Mouse (Mus musculus) liver, embryonic 16.5 days (tissue): ENCODE data around the gene Thbs3. TPM values are rescaled to one million over a fixed set of nuclear protein-coding genes. Genes with fewer than 3 reads are reported as not detected.

Source experiments
- ATAC-seq: fragments of 200-750 bp; cut with Nextera tagmentation; 2 replicates; pipeline ENCODE4 v1.8.0; 2017; ENCODE audit warnings: low read depth, mild to moderate bottlenecking, moderate number of reproducible peaks, moderate library complexity
- H3K27ac ChIP-seq: fragments of 300-500 bp; sonication (generic); 2 replicates; pipeline ENCODE4 v1.5.1; 2014; ENCODE audit warnings: mild to moderate bottlenecking, low read length
- H3K27me3 ChIP-seq: fragments of 300-500 bp; sonication (generic); 2 replicates; pipeline ENCODE4 v1.6.1; 2014; ENCODE audit warnings: low read depth, low read length, mixed read lengths; ENCODE audit not compliant: control insufficient read depth, insufficient read depth
- H3K36me3 ChIP-seq: fragments of 300-500 bp; sonication (generic); 2 replicates; pipeline ENCODE4 v1.6.1; 2014; ENCODE audit warnings: mild to moderate bottlenecking; ENCODE audit not compliant: control insufficient read depth, insufficient read depth
- H3K4me1 ChIP-seq: fragments of 300-500 bp; sonication (generic); 2 replicates; pipeline ENCODE4 v1.6.1; 2014; ENCODE audit warnings: low read depth, low read length, mixed read lengths; ENCODE audit not compliant: control insufficient read depth
- H3K4me2 ChIP-seq: fragments of 300-500 bp; sonication (generic); 2 replicates; pipeline ENCODE4 v1.6.1; 2014; ENCODE audit warnings: low read depth, low read length, mixed read lengths
- H3K4me3 ChIP-seq: fragments of 300-500 bp; sonication (generic); 2 replicates; pipeline ENCODE4 v1.5.1; 2014; ENCODE audit warnings: low read depth, mild to moderate bottlenecking, low read length
- H3K9ac ChIP-seq: fragments of 300-500 bp; sonication (generic); 2 replicates; pipeline ENCODE4 v1.6.1; 2014; ENCODE audit warnings: low read depth, low read length
- H3K9me3 ChIP-seq: fragments of 300-500 bp; sonication (generic); replicated peaks from 2 replicates; pipeline ENCODE4 v1.6.1; 2016; ENCODE audit warnings: low read length; ENCODE audit not compliant: control insufficient read depth
- WGBS: fragments of 180-500 bp; shearing (Covaris S2); extraction: QIAGEN DNeasy Blood & Tissue Kit; methylation state at CpG from one replicate; pipeline ENCODE4 v1.1.7; 2014; ENCODE audit not compliant: insufficient replicate concordance; 5-methylcytosine and 5-hydroxymethylcytosine counted together
- polyA plus RNA-seq: library from polyadenylated mRNA; unstranded; fragments of >200 nt; fragmentation: Nextera tagmentation; extraction: Ambion mirVana; gene quantifications from 2 replicates; pipeline ENCODE4 v1.2.1, GENCODE M21; 2015

The Thbs3 gene
- polyA plus RNA-seq, 1 experiment from 2014 or later: 2.0 TPM

GRCm38 (mm10) chr3:89218271-89218670 lies 3.3 kb downstream of the Thbs3 start:
- no peaks in the 10 kb centered on the region for H3K36me3 ChIP-seq
- ATAC-seq: no peak
- H3K9ac ChIP-seq: no peak overlapping the region
- peaks cover 7% of the 10 kb centered on the region; the same call in 1 of the 2 replicates for H3K27me3 ChIP-seq
- H3K9me3 ChIP-seq: no peaks in the 10 kb centered on the region
- H3K27ac ChIP-seq: no peak overlapping the region
- H3K4me1 ChIP-seq: peaks cover 16% of the 10 kb centered on the region
- no peak overlapping the region for H3K4me3 ChIP-seq
- 65% methylated on average over 1 of the region's 1 CpGs for WGBS
- H3K4me2 ChIP-seq: no peak overlapping the region

DNA sequence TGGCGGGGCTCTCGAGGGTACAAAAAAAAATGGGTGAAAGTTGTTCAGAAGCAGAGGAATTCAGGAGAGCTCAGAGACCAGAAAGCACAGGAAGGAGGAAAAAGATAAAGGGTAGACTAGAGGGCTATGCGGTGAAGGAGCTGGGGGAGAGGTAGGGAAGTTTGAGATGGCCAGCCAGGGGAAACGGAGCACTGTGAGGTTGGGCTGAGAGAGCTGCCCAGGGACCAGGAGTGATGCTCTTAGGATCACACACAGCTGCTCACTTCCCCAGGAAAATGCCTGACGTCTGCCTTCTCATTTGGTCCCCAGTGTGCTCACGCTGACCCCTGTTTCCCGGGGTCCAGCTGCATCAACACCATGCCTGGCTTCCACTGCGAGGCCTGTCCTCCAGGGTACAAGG lies 4.6 kb downstream of the Thbs3 start:
- ATAC-seq: no peak
- H3K4me1 ChIP-seq: peaks cover 13% of the 10 kb centered on the region
- H3K9ac ChIP-seq: no peak overlapping the region
- H3K9me3 ChIP-seq: no peaks in the 10 kb centered on the region
- H3K4me2 ChIP-seq: no peak overlapping the region
- WGBS: 29% methylated on average over 8 of the region's 8 CpGs
- H3K36me3 ChIP-seq: no peaks in the 10 kb centered on the region
- H3K27me3 ChIP-seq: peaks cover 7% of the 10 kb centered on the region; the same call in 1 of the 2 replicates
- H3K4me3 ChIP-seq: no peak overlapping the region
- no peak overlapping the region for H3K27ac ChIP-seq

- no peak overlapping the region for H3K9ac ChIP-seq
- 76% methylated on average over 5 of the region's 5 CpGs for WGBS
- H3K36me3 ChIP-seq: no peaks in the 10 kb centered on the region
- ATAC-seq: no peak
- no peak overlapping the region for H3K4me3 ChIP-seq
- no peaks in the 10 kb centered on the region for H3K9me3 ChIP-seq
- H3K27ac ChIP-seq: no peak overlapping the region
- H3K27me3 ChIP-seq: peaks cover 13% of the 10 kb centered on the region
- H3K4me2 ChIP-seq: no peak overlapping the region
- H3K4me1 ChIP-seq: no peaks in the 10 kb centered on the region
Observed at GRCm38 (mm10) chr3:89221167-89221566, 6.2 kb downstream of the Thbs3 start.

- H3K4me3 ChIP-seq: no peak overlapping the region
- peaks cover 41% of the 10 kb centered on the region for H3K27me3 ChIP-seq
- H3K4me2 ChIP-seq: no peak overlapping the region
- no peaks in the 10 kb centered on the region for H3K9me3 ChIP-seq
- H3K9ac ChIP-seq: no peak overlapping the region
- no peaks in the 10 kb centered on the region for H3K36me3 ChIP-seq
- ATAC-seq: no peak
- WGBS: 71% methylated on average over 11 of the region's 11 CpGs
- H3K27ac ChIP-seq: no peak overlapping the region
- H3K4me1 ChIP-seq: peaks cover 15% of the 10 kb centered on the region
Observed at GRCm38 (mm10) chr3:89224796-89225195, 9.8 kb downstream of the Thbs3 start.

DNA sequence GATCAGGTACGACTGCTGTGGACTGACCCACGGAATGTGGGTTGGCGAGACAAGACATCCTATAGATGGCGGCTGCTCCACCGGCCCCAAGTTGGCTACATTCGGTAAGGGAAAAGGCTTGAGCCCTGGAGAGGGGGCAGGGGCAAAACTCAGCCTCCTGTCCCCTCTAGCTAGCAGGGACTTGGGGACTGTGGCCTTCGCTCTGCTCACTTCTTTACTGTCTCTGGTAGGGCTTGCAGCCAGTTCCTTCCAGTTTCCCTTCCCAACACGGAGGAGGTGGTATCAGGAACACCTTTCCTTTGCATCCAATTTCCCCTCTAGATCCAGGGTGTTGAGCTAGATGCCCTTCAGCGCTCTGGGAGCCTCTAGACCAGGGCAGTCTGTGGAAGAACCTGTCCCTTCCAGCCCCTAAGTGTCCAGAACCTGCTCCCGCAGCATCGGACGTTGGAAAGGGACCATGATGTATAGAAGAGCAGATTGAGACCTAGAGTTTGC lies 10.4 kb downstream of the Thbs3 start:
- H3K4me3 ChIP-seq: no peak overlapping the region
- 50% methylated on average over 12 of the region's 12 CpGs for WGBS
- peaks cover 47% of the 10 kb centered on the region for H3K27me3 ChIP-seq
- H3K27ac ChIP-seq: no peak overlapping the region
- H3K36me3 ChIP-seq: no peaks in the 10 kb centered on the region
- H3K9me3 ChIP-seq: no peaks in the 10 kb centered on the region
- no peak overlapping the region for H3K4me2 ChIP-seq
- no peak overlapping the region for H3K9ac ChIP-seq
- H3K4me1 ChIP-seq: peaks cover 15% of the 10 kb centered on the region
- ATAC-seq: no peak

GRCm38 (mm10) chr3:89225918-89226317 lies 10.9 kb downstream of the Thbs3 start:
- H3K4me1 ChIP-seq: peaks cover 15% of the 10 kb centered on the region
- H3K27me3 ChIP-seq: peaks cover 51% of the 10 kb centered on the region
- H3K4me2 ChIP-seq: no peak overlapping the region
- no peak overlapping the region for H3K27ac ChIP-seq
- no peak overlapping the region for H3K4me3 ChIP-seq
- no peaks in the 10 kb centered on the region for H3K9me3 ChIP-seq
- ATAC-seq: no peak
- H3K36me3 ChIP-seq: no peaks in the 10 kb centered on the region
- no peak overlapping the region for H3K9ac ChIP-seq
- WGBS: 33% methylated on average over 4 of the region's 4 CpGs

DNA sequence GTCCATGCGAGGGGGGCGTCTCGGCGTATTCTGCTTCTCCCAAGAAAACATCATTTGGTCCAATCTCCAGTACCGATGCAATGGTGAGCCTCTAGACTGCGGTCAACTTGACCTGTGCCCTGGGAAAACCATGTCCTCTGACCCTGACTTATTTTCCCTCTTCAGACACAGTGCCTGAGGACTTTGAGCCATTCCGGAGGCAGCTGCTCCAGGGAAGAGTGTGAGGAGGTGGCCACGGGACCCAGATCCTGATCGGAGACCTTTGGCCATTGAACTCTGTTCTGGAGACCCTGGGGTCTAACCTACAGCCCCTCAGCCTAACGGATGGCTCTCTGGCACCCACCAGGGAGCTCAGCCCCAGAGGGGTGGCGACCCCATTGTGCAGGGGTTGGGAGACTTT lies 11.4 kb downstream of the Thbs3 start:
- Histone ChIP-seq H3K4me1 (peaks cover 15% of the 10 kb centered on the region), H3K9me3 (no peaks in the 10 kb centered on the region), H3K4me3 (no peak overlapping the region), H3K27me3 (peaks cover 51% of the 10 kb centered on the region), H3K9ac (no peak overlapping the region), H3K4me2 (no peak overlapping the region), H3K36me3 (no peaks in the 10 kb centered on the region), H3K27ac (no peak overlapping the region)
- no peak for ATAC-seq
- 49% methylated on average over 11 of the region's 11 CpGs for WGBS

DNA sequence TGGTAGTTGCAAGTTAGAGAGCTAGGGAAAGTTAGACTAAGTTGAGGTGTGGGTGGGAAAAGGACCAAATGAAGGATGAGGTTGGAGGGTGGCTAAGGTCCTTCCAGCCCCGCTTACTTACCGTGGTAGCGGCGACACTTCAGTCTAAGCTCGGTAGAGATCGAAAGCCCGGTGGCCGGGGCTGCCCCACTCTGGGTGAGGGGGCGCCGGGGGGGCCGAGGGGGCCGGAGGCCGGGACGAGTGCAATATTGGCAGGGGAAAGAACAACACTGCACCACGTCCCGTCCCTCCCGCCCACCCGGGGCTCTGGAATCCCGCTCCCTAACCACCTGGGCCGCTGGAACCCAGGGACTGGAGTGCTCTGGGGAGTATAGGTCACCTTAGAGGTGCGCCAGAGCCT lies 11.9 kb downstream of the Thbs3 start, which contains the start of gene Mtx1:
Gene Mtx1 (minus strand): TSS at position 189 of the 400 bp plus-strand sequence.
- 9% methylated on average over 21 of the region's 21 CpGs for WGBS
- H3K9me3 ChIP-seq: no peaks in the 10 kb centered on the region
- no peaks in the 10 kb centered on the region for H3K36me3 ChIP-seq
- peak within 1 kb of the TSS; percentile 74 for H3K4me2 ChIP-seq
- peak within 1 kb of the TSS; percentile 15; the same call in 1 of the 2 replicates for H3K4me3 ChIP-seq
- H3K27ac ChIP-seq: no peak within 1 kb of the TSS
- H3K27me3 ChIP-seq: peaks cover 51% of the 10 kb centered on the region
- no peak within 1 kb of the TSS for H3K9ac ChIP-seq
- peaks cover 15% of the 10 kb centered on the region for H3K4me1 ChIP-seq
- no peak; the same call in 1 of the 2 replicates for ATAC-seq

DNA sequence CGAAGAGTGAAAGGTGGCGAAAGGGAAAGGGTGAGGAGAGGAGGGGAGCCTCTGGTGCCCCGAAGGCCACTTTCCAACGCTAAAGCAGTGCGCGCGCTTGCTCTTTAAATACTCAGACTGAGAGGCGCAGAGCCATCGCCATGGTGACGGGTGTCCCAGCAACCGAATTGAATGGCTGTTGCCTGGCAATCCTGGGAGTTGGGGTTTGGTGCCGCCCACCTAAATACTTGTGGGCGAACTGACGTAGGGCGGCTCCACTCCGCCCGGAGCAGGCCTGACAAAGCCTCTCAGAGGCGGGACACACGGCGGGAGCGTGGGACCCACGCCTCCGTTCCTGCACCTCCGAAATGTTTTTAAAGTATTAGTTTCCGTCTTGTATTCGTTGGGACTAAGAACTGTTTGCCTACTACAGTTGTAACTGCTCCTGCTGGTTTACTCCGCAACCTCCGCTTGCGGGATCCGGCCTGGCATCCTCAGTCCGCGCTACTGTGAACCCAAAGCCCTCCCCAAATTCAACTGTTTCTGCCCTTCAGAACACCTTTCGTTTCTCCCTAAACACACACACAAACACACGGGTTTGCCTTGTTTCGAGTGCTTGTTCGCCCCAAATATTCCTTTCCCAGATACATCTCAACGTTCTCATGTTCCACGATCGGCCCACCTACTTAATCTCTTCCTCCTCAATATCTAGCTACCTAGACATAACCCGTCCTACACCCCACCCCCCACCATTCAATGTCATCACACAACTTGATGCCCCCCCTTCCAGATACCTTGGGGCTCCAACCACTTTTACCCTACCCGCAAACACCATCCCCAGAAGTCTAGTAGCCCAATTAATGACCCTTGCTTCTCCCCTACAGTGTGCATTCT lies 12.6 kb downstream of the Thbs3 start:
- ATAC-seq: peak; percentile 39; the same call in 1 of the 2 replicates
- Histone ChIP-seq H3K4me1 (peaks cover 15% of the 10 kb centered on the region), H3K36me3 (no peaks in the 10 kb centered on the region), H3K4me3 (peak overlapping the region; percentile 57), H3K27me3 (peaks cover 51% of the 10 kb centered on the region), H3K27ac (no peak overlapping the region), H3K9me3 (no peaks in the 10 kb centered on the region), H3K9ac (no peak overlapping the region), H3K4me2 (peak overlapping the region; percentile 74)
- 4% methylated on average over 41 of the region's 41 CpGs for WGBS
